Mouse (Mus musculus) ES-Bruce4 (cell line): Measurements from ENCODE around the gene Lingo3.
"Not testable (repeated sequence)": the region's sequence is repeated elsewhere in the genome, so short reads cannot be mapped to it uniquely, and the experiment has no call there.

ENCODE experiments used
- CTCF ChIP-seq: IDR thresholded peaks from one replicate; pipeline ENCODE4 v1.8.1; 2011; ENCODE audit warnings: low read depth, low read length
- EP300 ChIP-seq: IDR thresholded peaks from 2 replicates; pipeline ENCODE4 v1.6.1; 2011; ENCODE audit warnings: low read depth, low read length; ENCODE audit not compliant: insufficient read depth
- POLR2A ChIP-seq: IDR thresholded peaks from one replicate; pipeline ENCODE4 v1.8.1; 2011; ENCODE audit warnings: low read length; ENCODE audit not compliant: insufficient read depth

GRCm38 (mm10) chr10:80828587-80828986 lies 15.3 kb downstream of the Lingo3 start:
- TF ChIP-seq CTCF, EP300, POLR2A: not testable (repeated sequence)
